Mouse (Mus musculus) layer of hippocampus, postnatal 14 days (tissue): ENCODE data around the gene Olfr393. TPM values are rescaled to one million over a fixed set of nuclear protein-coding genes. Genes with fewer than 3 reads are reported as not detected.

Experiments
- DNase-seq, 2 experiments: peaks; one replicate each; pipeline ENCODE4 v3.0.0; 2021 to 2022; ENCODE audit warnings: low spot score in 2 of 2, mixed read lengths in 1 of 2
- long read RNA-seq, 2 experiments: library from polyadenylated mRNA; stranded (forward); transcript quantifications; one replicate each; pipeline ENCODE4 v2.0.0; 2021
- total RNA-seq, 2 experiments: library from RNA; stranded (reverse); gene quantifications; 2 replicates each; pipeline ENCODE4 v1.2.3; 2021

Gene Olfr393
- not detected for total RNA-seq
- long read RNA-seq, experiment 1, result 0 reads
- long read RNA-seq, experiment 2, result 0 reads

DNA sequence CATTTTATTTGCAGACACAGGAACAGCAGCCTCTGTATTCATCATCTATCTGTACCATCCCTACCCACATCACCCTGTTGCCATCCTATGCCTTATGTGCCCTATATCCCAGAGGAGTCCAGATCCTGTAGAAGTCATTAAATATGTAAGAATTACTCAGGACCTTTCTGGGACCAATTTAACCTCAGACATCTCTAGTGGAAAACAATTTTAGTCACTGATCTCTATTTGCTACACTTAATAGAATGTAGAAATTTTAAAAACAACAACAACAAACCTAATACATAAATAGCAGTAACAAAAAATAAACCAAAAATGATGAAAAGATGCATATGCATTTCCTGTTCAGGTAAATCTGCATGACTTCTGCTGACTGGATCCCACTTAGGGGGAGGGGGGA, at the start of gene Olfr393:
TSS of gene Olfr393 (minus strand) at position 101 of the 400 bp plus-strand sequence.
- no peak for DNase-seq

DNA sequence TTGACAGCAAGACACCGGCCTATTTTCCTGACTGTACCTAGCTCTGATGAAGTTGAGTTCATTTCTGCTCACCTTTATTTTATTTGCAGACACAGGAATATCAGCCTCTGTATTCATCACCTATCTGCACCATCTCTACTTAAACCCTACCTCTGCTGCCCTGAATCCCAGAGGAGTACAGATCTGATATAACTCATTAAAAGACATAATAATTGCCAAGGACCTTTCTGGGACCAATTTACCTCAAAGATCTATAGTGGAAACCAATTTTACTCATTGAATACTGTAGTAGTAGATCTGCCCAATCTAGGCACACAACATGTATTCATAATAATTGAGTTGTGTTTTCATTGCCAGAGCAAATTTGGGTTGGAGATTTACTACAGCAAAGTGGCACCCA, 39.4 kb upstream of the Olfr393 start, which contains the start of gene Olfr394:
TSS of gene Olfr394 (minus strand) at position 101 of the 400 bp plus-strand sequence.
- DNase-seq, result no peak

DNA sequence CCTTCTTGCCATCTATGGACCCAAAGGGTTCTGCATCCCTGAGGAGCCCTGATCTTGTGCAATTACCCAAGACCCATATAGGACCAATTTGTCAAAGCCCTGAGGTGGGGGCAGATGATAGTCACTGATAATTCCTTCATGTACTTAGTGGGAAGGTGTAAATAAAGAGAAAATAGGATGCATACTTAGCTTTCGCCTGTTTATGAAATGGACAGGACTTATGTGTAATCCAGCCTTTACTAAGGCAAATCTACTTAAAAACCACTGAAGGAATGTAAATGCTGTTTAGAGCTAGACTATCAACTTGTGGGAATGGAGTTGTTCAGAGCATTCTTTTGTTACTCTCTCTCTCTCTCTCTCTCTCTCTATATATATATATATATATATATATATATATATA, 34.3 kb downstream of the Olfr393 start, which contains the start of gene Olfr392:
TSS of gene Olfr392 (minus strand) at position 101 of the 400 bp plus-strand sequence.
- no peak for DNase-seq

DNA sequence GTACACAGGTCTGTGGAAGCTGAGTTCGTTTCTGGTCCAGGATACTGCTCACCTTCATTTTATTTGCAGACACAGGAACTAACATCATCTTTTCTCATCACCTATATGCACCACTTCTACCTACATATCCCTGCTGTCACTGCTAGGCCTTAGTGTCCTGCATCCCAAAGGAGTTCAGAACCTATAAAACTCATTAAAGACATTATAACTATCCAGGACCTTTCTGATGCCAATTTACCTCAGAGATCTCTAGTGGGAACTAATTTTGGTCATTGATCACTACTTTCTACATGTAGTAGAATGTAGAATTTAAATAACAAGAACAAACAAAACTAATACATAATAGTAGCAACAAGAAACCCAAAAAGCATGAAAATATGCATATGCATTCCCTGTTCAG, 48.3 kb downstream of the Olfr393 start, which contains the start of gene Olfr391-ps:
TSS of gene Olfr391-ps (minus strand) at position 101 of the 400 bp plus-strand sequence.
- no peak for DNase-seq

Other genes starting within 250 kb of the Olfr393 start
- gene Zfp735, start 162.7 kb downstream of the Olfr393 start, total RNA-seq, result not detected
- gene Olfr389, start 70.7 kb downstream of the Olfr393 start, total RNA-seq, result not detected
- not detected for gene Olfr390, start 68.5 kb downstream of the Olfr393 start, total RNA-seq
- not detected for gene Olfr391-ps, start 48.4 kb downstream of the Olfr393 start, total RNA-seq
- not detected for gene Olfr392, start 34.4 kb downstream of the Olfr393 start, total RNA-seq
- gene Olfr394, start 39.3 kb upstream of the Olfr393 start, total RNA-seq, result not detected
- not detected for gene Olfr395, start 57.8 kb upstream of the Olfr393 start, total RNA-seq
- not detected for gene Olfr23, start 85.2 kb upstream of the Olfr393 start, total RNA-seq
- not detected for gene Olfr397, start 109.4 kb upstream of the Olfr393 start, total RNA-seq
- not detected for gene Olfr398, start 139.0 kb upstream of the Olfr393 start, total RNA-seq
- gene Olfr139, start 205.1 kb upstream of the Olfr393 start, total RNA-seq, result not detected
- not detected for gene Olfr399, start 205.2 kb upstream of the Olfr393 start, total RNA-seq
- gene Zfp616, start 218.5 kb upstream of the Olfr393 start, total RNA-seq, result not detected